Mouse (Mus musculus): ENCODE data around the gene Slc39a2. TPM values are rescaled to one million over a fixed set of nuclear protein-coding genes. Genes with fewer than 3 reads are reported as not detected.

Slc39a2 gene
- polyA plus RNA-seq, 1 experiment from 2014 or later: 0.57 TPM

DNA sequence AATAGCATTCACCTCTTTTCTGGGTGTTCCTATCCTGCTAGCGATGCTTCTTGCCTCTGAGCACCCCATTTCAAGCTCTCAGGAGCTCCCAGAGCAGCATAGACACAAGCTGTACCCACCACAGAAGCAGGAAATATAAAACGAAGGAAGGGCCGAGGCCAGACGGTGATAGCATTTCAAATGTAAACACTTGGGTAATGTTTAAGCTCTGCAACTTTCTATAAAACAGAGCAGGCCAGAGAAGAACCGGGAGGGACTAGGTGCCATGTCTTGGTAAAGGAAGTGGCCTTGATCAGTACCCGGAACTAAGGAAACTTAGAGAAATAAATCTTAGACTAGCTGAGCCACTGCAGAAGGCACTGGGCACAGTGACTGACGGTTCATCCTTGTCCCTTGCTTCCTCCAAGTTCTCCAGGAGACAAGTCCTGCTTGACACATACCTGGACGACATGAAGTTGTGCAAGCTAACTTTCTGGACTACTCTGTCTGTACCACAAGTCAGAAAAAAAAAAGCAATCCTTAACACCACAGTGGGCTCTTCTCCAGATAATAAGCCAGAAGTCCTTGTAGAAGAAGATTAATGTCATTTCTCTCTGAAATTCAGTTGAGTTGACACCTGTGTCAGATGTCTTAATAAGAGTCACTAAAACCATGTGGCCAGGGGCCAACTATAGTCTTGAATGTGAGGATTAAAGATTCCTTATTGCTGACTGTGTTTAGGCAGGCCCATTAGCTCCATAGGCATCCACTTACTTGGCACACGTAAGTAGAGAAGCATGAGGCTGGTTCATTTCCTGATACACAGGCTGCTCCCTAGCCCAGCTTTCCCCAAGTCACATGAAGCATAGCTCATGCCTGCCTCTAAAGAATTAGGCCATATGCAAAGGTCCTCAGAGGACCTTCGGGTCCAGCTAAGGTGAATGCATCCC is 39.7 kb downstream of the Slc39a2 start:
- Histone ChIP-seq H3K4me3 (ENCODE audit: low read depth, low read length) (no peak overlapping the region), H3K36me3 (ENCODE audit: control insufficient read depth, insufficient read depth) (no peaks in the 10 kb centered on the region), H3K4me1 (replicated peaks; ENCODE audit: control insufficient read depth, insufficient read depth, low read length) (no peaks in the 10 kb centered on the region), H3K27me3 (replicated peaks; ENCODE audit: control insufficient read depth, insufficient read depth, low read length) (no peaks in the 10 kb centered on the region), H3K27ac (ENCODE audit: low read depth, low read length) (peak overlapping the region; percentile 37; the same call in 1 of the 2 replicates), H3K9ac (ENCODE audit: low read depth, low read length) (no peak overlapping the region), H3K9me3 (ENCODE audit: control insufficient read depth) (0 out of 2 replicates have a peak, but pooled peaks cover 3% of the 10 kb centered on the region), H3K4me2 (replicated peaks; ENCODE audit: low read depth) (no peak overlapping the region)
- 22% methylated on average over 10 of the region's 10 CpGs for WGBS
- TF ChIP-seq CTCF (IDR thresholded peaks at IDR 0.05; ENCODE audit: low read depth): no peak
- peak; percentile 75 for ATAC-seq

DNA sequence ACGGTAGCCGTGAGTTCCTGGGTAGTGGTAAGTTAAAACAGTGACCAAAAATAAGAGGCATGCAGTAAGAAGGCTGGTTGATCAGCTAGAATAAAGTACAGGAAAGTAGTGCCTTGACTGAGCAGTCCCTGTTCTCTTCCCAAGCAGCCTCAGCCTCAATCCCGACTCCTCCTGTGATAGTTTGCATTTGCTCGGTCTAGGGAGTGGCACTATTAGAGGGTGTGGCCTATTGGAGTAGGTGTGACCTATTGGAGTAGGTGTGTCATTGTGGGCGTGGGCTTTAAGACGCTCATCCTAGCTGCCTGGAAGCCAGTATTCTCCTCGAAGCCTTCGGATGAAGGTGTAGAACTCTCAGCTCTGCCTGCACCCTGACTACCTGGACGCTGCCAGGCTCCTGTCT is 46.3 kb downstream of the Slc39a2 start:
- TF ChIP-seq CTCF (IDR thresholded peaks at IDR 0.05; ENCODE audit: low read depth): no peak
- 84% methylated on average over 9 of the region's 9 CpGs for WGBS
- ATAC-seq: no peak

GRCm38 (mm10) chr14:51940944-51941560 is 48.4 kb downstream of the Slc39a2 start:
- H3K4me2 ChIP-seq (replicated peaks; ENCODE audit: low read depth): 0 out of 2 replicates have a peak overlapping the region, but pooled peaks have one; percentile 22
- peak; percentile 53; the same call in 1 of the 2 replicates for ATAC-seq

More for the DNA sequence above, 46.3 kb downstream of the Slc39a2 start:
- Histone ChIP-seq H3K27me3 (replicated peaks; ENCODE audit: control insufficient read depth, insufficient read depth, low read length) (no peaks in the 10 kb centered on the region), H3K36me3 (ENCODE audit: control insufficient read depth, insufficient read depth) (no peaks in the 10 kb centered on the region), H3K4me2 (replicated peaks; ENCODE audit: low read depth) (no peak overlapping the region), H3K4me3 (ENCODE audit: low read depth, low read length) (no peak overlapping the region), H3K9me3 (ENCODE audit: control insufficient read depth) (0 out of 2 replicates have a peak, but pooled peaks cover 7% of the 10 kb centered on the region), H3K27ac (ENCODE audit: low read depth, low read length) (no peak overlapping the region), H3K4me1 (replicated peaks; ENCODE audit: control insufficient read depth, insufficient read depth, low read length) (no peaks in the 10 kb centered on the region), H3K9ac (ENCODE audit: low read depth, low read length) (no peak overlapping the region)

GRCm38 (mm10) chr14:51941577-51941976 is 48.9 kb downstream of the Slc39a2 start:
- no peaks in the 10 kb centered on the region for H3K4me1 ChIP-seq (replicated peaks; ENCODE audit: control insufficient read depth, insufficient read depth, low read length)
- H3K27ac ChIP-seq (ENCODE audit: low read depth, low read length): no peak overlapping the region
- H3K4me2 ChIP-seq (replicated peaks; ENCODE audit: low read depth): 0 out of 2 replicates have a peak overlapping the region, but pooled peaks have one; percentile 22
- no peak overlapping the region for H3K9ac ChIP-seq (ENCODE audit: low read depth, low read length)
- WGBS: 62% methylated on average over 9 of the region's 9 CpGs
- no peak overlapping the region for H3K4me3 ChIP-seq (ENCODE audit: low read depth, low read length)
- H3K27me3 ChIP-seq (replicated peaks; ENCODE audit: control insufficient read depth, insufficient read depth, low read length): no peaks in the 10 kb centered on the region
- TF ChIP-seq CTCF (IDR thresholded peaks at IDR 0.05; ENCODE audit: low read depth): no peak
- no peak for ATAC-seq
- no peaks in the 10 kb centered on the region for H3K36me3 ChIP-seq (ENCODE audit: control insufficient read depth, insufficient read depth)
- 0 out of 2 replicates have a peak, but pooled peaks cover 4% of the 10 kb centered on the region for H3K9me3 ChIP-seq (ENCODE audit: control insufficient read depth)

More at GRCm38 (mm10) chr14:51940944-51941560, 48.4 kb downstream of the Slc39a2 start:
- Histone ChIP-seq H3K4me1 (replicated peaks; ENCODE audit: control insufficient read depth, insufficient read depth, low read length) (no peaks in the 10 kb centered on the region), H3K9ac (ENCODE audit: low read depth, low read length) (no peak overlapping the region), H3K27ac (ENCODE audit: low read depth, low read length) (no peak overlapping the region), H3K36me3 (ENCODE audit: control insufficient read depth, insufficient read depth) (no peaks in the 10 kb centered on the region), H3K9me3 (ENCODE audit: control insufficient read depth) (0 out of 2 replicates have a peak, but pooled peaks cover 7% of the 10 kb centered on the region), H3K27me3 (replicated peaks; ENCODE audit: control insufficient read depth, insufficient read depth, low read length) (no peaks in the 10 kb centered on the region), H3K4me3 (ENCODE audit: low read depth, low read length) (no peak overlapping the region)
- TF ChIP-seq CTCF (IDR thresholded peaks at IDR 0.05; ENCODE audit: low read depth): no peak
- 35% methylated on average over 8 of the region's 8 CpGs for WGBS

DNA sequence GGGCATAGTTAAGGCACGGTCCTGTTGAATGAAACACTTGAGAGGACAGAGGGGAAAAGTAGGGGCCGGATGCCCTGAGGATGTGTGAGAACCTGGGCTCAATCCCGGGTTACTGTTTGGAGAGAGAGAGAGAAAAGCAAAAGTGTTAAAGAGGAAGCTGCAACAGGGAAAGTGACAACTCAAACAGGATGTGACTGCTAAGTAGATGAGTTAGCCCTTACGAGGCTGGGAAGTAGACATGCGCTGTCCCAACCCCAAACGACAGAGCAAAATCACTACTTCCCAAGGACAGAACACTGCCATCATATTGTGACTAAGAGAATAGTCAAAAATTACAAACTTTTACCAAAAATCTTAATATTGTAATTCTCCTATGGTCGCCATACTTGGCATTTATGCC is 49.5 kb downstream of the Slc39a2 start:
- Histone ChIP-seq H3K27me3 (replicated peaks; ENCODE audit: control insufficient read depth, insufficient read depth, low read length) (no peaks in the 10 kb centered on the region), H3K4me3 (ENCODE audit: low read depth, low read length) (no peak overlapping the region), H3K4me2 (replicated peaks; ENCODE audit: low read depth) (no peak overlapping the region), H3K27ac (ENCODE audit: low read depth, low read length) (no peak overlapping the region), H3K9me3 (ENCODE audit: control insufficient read depth) (0 out of 2 replicates have a peak, but pooled peaks cover 4% of the 10 kb centered on the region), H3K9ac (ENCODE audit: low read depth, low read length) (no peak overlapping the region), H3K36me3 (ENCODE audit: control insufficient read depth, insufficient read depth) (no peaks in the 10 kb centered on the region), H3K4me1 (replicated peaks; ENCODE audit: control insufficient read depth, insufficient read depth, low read length) (no peaks in the 10 kb centered on the region)
- WGBS: 68% methylated on average over 7 of the region's 7 CpGs
- ATAC-seq: no peak
- no peak for TF ChIP-seq CTCF (IDR thresholded peaks at IDR 0.05; ENCODE audit: low read depth)

- H3K4me2 ChIP-seq (replicated peaks; ENCODE audit: low read depth): no peak overlapping the region
- no peak for TF ChIP-seq CTCF (IDR thresholded peaks at IDR 0.05; ENCODE audit: low read depth)
- no peaks in the 10 kb centered on the region for H3K36me3 ChIP-seq (ENCODE audit: control insufficient read depth, insufficient read depth)
- 72% methylated on average over 6 of the region's 6 CpGs for WGBS
- H3K4me3 ChIP-seq (ENCODE audit: low read depth, low read length): no peak overlapping the region
- no peak overlapping the region for H3K9ac ChIP-seq (ENCODE audit: low read depth, low read length)
- 0 out of 2 replicates have a peak, but pooled peaks cover 3% of the 10 kb centered on the region for H3K9me3 ChIP-seq (ENCODE audit: control insufficient read depth)
- no peak for ATAC-seq
- no peaks in the 10 kb centered on the region for H3K27me3 ChIP-seq (replicated peaks; ENCODE audit: control insufficient read depth, insufficient read depth, low read length)
- no peaks in the 10 kb centered on the region for H3K4me1 ChIP-seq (replicated peaks; ENCODE audit: control insufficient read depth, insufficient read depth, low read length)
- H3K27ac ChIP-seq (ENCODE audit: low read depth, low read length): no peak overlapping the region
Measured at GRCm38 (mm10) chr14:51943336-51943735, 50.6 kb downstream of the Slc39a2 start.

Other genes with a start within 250 kb of the Slc39a2 start
- gene Gm17079, start 197.4 kb upstream of the Slc39a2 start, polyA plus RNA-seq (2015; fragmentation: Nextera tagmentation; extraction: Ambion mirVana): not detected in 2 replicates
- not detected in 2 replicates for gene Gm5800, start 175.7 kb upstream of the Slc39a2 start, polyA plus RNA-seq (2015; fragmentation: Nextera tagmentation; extraction: Ambion mirVana)
- gene Ang4, start 119.3 kb upstream of the Slc39a2 start, polyA plus RNA-seq (2015; fragmentation: Nextera tagmentation; extraction: Ambion mirVana): 7.2 and 12.3 TPM in 2 replicates
- not detected in 2 replicates for gene AY358078, start 92.8 kb upstream of the Slc39a2 start, polyA plus RNA-seq (2015; fragmentation: Nextera tagmentation; extraction: Ambion mirVana)
- gene Ear6, start 39.2 kb upstream of the Slc39a2 start, polyA plus RNA-seq (2015; fragmentation: Nextera tagmentation; extraction: Ambion mirVana): not detected in 2 replicates
- 16.9 and 19.7 TPM in 2 replicates for gene Mettl17, start 8.0 kb upstream of the Slc39a2 start, polyA plus RNA-seq (2015; fragmentation: Nextera tagmentation; extraction: Ambion mirVana)
- 24.9 and 27.1 TPM in 2 replicates for gene Ndrg2, start 21.3 kb downstream of the Slc39a2 start, polyA plus RNA-seq (2015; fragmentation: Nextera tagmentation; extraction: Ambion mirVana)
- not detected in 2 replicates for gene Tppp2, start 25.5 kb downstream of the Slc39a2 start, polyA plus RNA-seq (2015; fragmentation: Nextera tagmentation; extraction: Ambion mirVana)
- not detected in 2 replicates for gene Rnase13, start 29.9 kb downstream of the Slc39a2 start, polyA plus RNA-seq (2015; fragmentation: Nextera tagmentation; extraction: Ambion mirVana)
- 18.2 and 19.7 TPM in 2 replicates for gene Arhgef40, start 91.8 kb downstream of the Slc39a2 start, polyA plus RNA-seq (2015; fragmentation: Nextera tagmentation; extraction: Ambion mirVana)
- gene Tmem253, start 122.8 kb downstream of the Slc39a2 start, polyA plus RNA-seq (2015; fragmentation: Nextera tagmentation; extraction: Ambion mirVana): 221 and 224 TPM in 2 replicates
- 11.9 and 12.5 TPM in 2 replicates for gene Zfp219, start 127.8 kb downstream of the Slc39a2 start, polyA plus RNA-seq (2015; fragmentation: Nextera tagmentation; extraction: Ambion mirVana)
- not detected in 2 replicates for gene Olfr221, start 149.6 kb downstream of the Slc39a2 start, polyA plus RNA-seq (2015; fragmentation: Nextera tagmentation; extraction: Ambion mirVana)
- gene Hnrnpc, start 211.1 kb downstream of the Slc39a2 start, polyA plus RNA-seq (2015; fragmentation: Nextera tagmentation; extraction: Ambion mirVana): 153 and 163 TPM in 2 replicates
- 23.2 and 24.4 TPM in 2 replicates for gene Rpgrip1, start 217.8 kb downstream of the Slc39a2 start, polyA plus RNA-seq (2015; fragmentation: Nextera tagmentation; extraction: Ambion mirVana)